Mouse (Mus musculus): ENCODE measurements around the gene Pnpla1.
"Not testable (repeated sequence)": the region's sequence is repeated elsewhere in the genome, so short reads cannot be mapped to it uniquely, and the experiment has no call there.

GRCm38 (mm10) chr17:28816326-28816725, 41.9 kb upstream of the Pnpla1 start:
- not testable (repeated sequence) for TF ChIP-seq CTCF (IDR thresholded peaks at IDR 0.05; ENCODE audit: extremely low read depth, insufficient read depth, insufficient read length, insufficient replicate concordance); POLR2A (IDR thresholded peaks at IDR 0.05; ENCODE audit: low read depth, low read length)
